Mouse (Mus musculus): Measurements from ENCODE around the gene Lgi2.
A peak's percentile ranks its signal among the peaks of the same experiment; 100 is the strongest.

The Lgi2 gene

GRCm38 (mm10) chr5:52534798-52535590, 31.3 kb downstream of the Lgi2 start:
- DNase-seq: no peak

- DNase-seq: peak; percentile 14
Measured at GRCm38 (mm10) chr5:52533705-52534104, 32.6 kb downstream of the Lgi2 start.

- no peak for DNase-seq
Measured at GRCm38 (mm10) chr5:52528545-52528944, 37.7 kb downstream of the Lgi2 start.

- peak; percentile 16 for DNase-seq
Measured at GRCm38 (mm10) chr5:52526324-52526986, 39.8 kb downstream of the Lgi2 start.

GRCm38 (mm10) chr5:52524207-52524606, 42.1 kb downstream of the Lgi2 start:
- DNase-seq: peak; percentile 74

GRCm38 (mm10) chr5:52519921-52520320, 46.3 kb downstream of the Lgi2 start:
- DNase-seq: no peak

GRCm38 (mm10) chr5:52516072-52516476, 50.2 kb downstream of the Lgi2 start:
- no peak for DNase-seq

- DNase-seq: peak; percentile 79
Measured at GRCm38 (mm10) chr5:52515246-52516021, 50.8 kb downstream of the Lgi2 start.

GRCm38 (mm10) chr5:52511089-52511488, 55.2 kb downstream of the Lgi2 start:
- DNase-seq: no peak

GRCm38 (mm10) chr5:52509416-52509815, 56.8 kb downstream of the Lgi2 start:
- DNase-seq: no peak

- no peak for DNase-seq
Measured at GRCm38 (mm10) chr5:52504666-52505065, 61.6 kb downstream of the Lgi2 start.

GRCm38 (mm10) chr5:52504148-52504547, 62.1 kb downstream of the Lgi2 start:
- no peak for DNase-seq

- no peak for DNase-seq
Measured at GRCm38 (mm10) chr5:52495671-52496070, 70.6 kb downstream of the Lgi2 start.

GRCm38 (mm10) chr5:52491496-52491895, 74.8 kb downstream of the Lgi2 start:
- DNase-seq: no peak

- no peak for DNase-seq
Measured at GRCm38 (mm10) chr5:52487559-52488430, 78.5 kb downstream of the Lgi2 start.

Measured in lung, postnatal 10 days (tissue).